Mouse (Mus musculus) limb, embryonic 14.5 days (tissue): Measurements from ENCODE around the gene Prelp. TPM values are rescaled to one million over a fixed set of nuclear protein-coding genes. Genes with fewer than 3 reads are reported as not detected.

Experiments
- ATAC-seq: fragments of 200-750 bp; cut with Nextera tagmentation; 2 replicates; pipeline ENCODE4 v1.8.0; 2017; ENCODE audit warnings: low read depth, moderate number of reproducible peaks, moderate TSS enrichment; ENCODE audit not compliant: low FRiP score
- DNase-seq: peaks from one replicate; pipeline ENCODE4 v3.0.0-alpha.2; 2015; ENCODE audit warnings: low spot score
- H3K27ac ChIP-seq: fragments of 300-500 bp; sonication (generic); replicated peaks from 2 replicates; pipeline ENCODE4 v1.5.1; 2014; ENCODE audit warnings: low read depth, mild to moderate bottlenecking, low read length, moderate library complexity, mixed read lengths
- H3K27me3 ChIP-seq: fragments of 300-500 bp; sonication (generic); 2 replicates; pipeline ENCODE4 v1.6.1; 2014; ENCODE audit warnings: low read length, mixed read lengths; ENCODE audit not compliant: control insufficient read depth, insufficient read depth
- H3K36me3 ChIP-seq: fragments of 300-500 bp; sonication (generic); 2 replicates; pipeline ENCODE4 v1.6.1; 2014; ENCODE audit warnings: mild to moderate bottlenecking, low read length, moderate library complexity, mixed read lengths; ENCODE audit not compliant: control insufficient read depth, insufficient read depth
- H3K4me1 ChIP-seq: fragments of 300-500 bp; sonication (generic); 2 replicates; pipeline ENCODE4 v1.6.1; 2014; ENCODE audit warnings: antibody characterized with exemption, low read length, mixed read lengths; ENCODE audit not compliant: control insufficient read depth, insufficient read depth
- H3K4me2 ChIP-seq: fragments of 300-500 bp; sonication (generic); replicated peaks from 2 replicates; pipeline ENCODE4 v1.6.1; 2014; ENCODE audit warnings: low read depth, mild to moderate bottlenecking, low read length, moderate library complexity; ENCODE audit not compliant: severe bottlenecking
- H3K4me3 ChIP-seq: fragments of 300-500 bp; sonication (generic); replicated peaks from 2 replicates; pipeline ENCODE4 v1.5.1; 2014; ENCODE audit warnings: low read length
- H3K9ac ChIP-seq: fragments of 300-500 bp; sonication (generic); 2 replicates; pipeline ENCODE4 v1.6.1; 2014; ENCODE audit warnings: mild to moderate bottlenecking, low read depth, low read length, moderate library complexity; ENCODE audit not compliant: severe bottlenecking
- H3K9me3 ChIP-seq: fragments of 300-500 bp; sonication (generic); 2 replicates; pipeline ENCODE4 v1.6.1; 2016; ENCODE audit warnings: low read length; ENCODE audit not compliant: control insufficient read depth
- POLR2A ChIP-seq: fragments of 200-500 bp; IDR thresholded peaks from 2 replicates; pipeline ENCODE4 v1.8.0; 2012; ENCODE audit warnings: inconsistent platforms, mild to moderate bottlenecking, moderate library complexity, borderline replicate concordance; ENCODE audit not compliant: insufficient read depth, insufficient read length; ENCODE audit errors: extremely low read depth
- WGBS: fragments of 180-500 bp; shearing (Covaris S2); extraction: QIAGEN DNeasy Blood & Tissue Kit; methylation state at CpG from one replicate; pipeline ENCODE4 v1.1.7; 2014; 5-methylcytosine and 5-hydroxymethylcytosine counted together
- polyA plus RNA-seq, 2 experiments: library from polyadenylated mRNA; depleted of rRNA in 1 of 2; stranded (reverse) in 1 of 2; unstranded in 1 of 2; fragments of >200 nt; fragmentation: Nextera tagmentation in 1 of 2; extraction: Ambion mirVana in 1 of 2; gene quantifications; 2 replicates each; pipeline versions ENCODE4 v1.2.1 to v1.2.3; 2012 to 2014

The Prelp gene
- polyA plus RNA-seq, 2 experiments, result 13.9 to 24.5 TPM

DNA sequence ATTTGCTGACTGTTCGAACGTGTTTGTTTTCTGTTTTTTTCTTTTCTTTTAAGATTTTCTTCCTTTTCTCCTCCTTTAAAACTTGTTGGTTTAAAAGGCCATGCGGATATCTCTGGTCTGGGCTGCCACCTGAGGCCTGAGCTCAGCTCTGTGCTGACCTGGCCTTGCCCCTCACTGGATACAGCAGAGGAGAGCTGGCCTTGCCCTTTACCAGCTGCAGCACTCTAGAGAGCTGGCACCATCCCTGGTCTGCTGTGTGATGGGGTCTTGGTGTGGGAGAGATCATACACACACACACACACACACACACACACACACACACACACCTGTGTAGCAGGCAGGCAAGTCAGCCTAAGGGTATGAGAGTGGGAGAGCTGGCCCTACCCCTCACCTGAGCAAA, 23.9 kb upstream of the Prelp start:
- H3K27ac ChIP-seq, result no peak overlapping the region
- ATAC-seq, result no peak
- no peaks in the 10 kb centered on the region for H3K36me3 ChIP-seq
- no peak for DNase-seq
- no peak overlapping the region for H3K4me2 ChIP-seq
- peaks cover 11% of the 10 kb centered on the region for H3K4me1 ChIP-seq
- no peaks in the 10 kb centered on the region for H3K9me3 ChIP-seq
- no peak for TF ChIP-seq POLR2A
- H3K4me3 ChIP-seq, result no peak overlapping the region
- 82% methylated on average over 3 of the region's 3 CpGs for WGBS
- no peaks in the 10 kb centered on the region for H3K27me3 ChIP-seq
- no peak overlapping the region for H3K9ac ChIP-seq

DNA sequence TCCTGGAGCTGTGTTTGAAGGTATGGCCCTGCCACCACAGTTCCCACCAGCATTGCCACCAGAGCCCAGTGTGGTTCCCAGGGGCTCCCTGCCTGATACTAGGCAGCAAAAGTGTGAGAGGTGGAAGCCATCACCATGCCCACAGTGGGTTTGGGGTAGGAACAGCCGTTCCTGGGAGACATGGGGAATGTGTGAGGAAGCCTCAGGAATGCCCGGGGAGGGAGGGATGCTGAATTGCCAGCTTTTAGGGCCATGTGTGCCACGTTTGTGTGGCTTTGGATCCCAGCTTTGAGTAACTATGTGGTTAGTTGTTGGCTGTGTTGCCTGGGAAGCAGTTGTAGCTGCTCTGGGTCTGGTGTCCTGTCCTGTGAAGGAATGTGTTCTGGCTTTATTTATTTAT, 20.7 kb upstream of the Prelp start:
- peak overlapping the region; percentile 52; the same call in 1 of the 2 replicates for H3K27ac ChIP-seq
- 53% methylated on average over 3 of the region's 3 CpGs for WGBS
- TF ChIP-seq POLR2A, result no peak
- no peaks in the 10 kb centered on the region for H3K36me3 ChIP-seq
- no peak overlapping the region for H3K4me3 ChIP-seq
- no peak overlapping the region for H3K9ac ChIP-seq
- H3K27me3 ChIP-seq, result no peaks in the 10 kb centered on the region
- DNase-seq (peak; percentile 49), ATAC-seq (peak; percentile 56)
- peaks cover 11% of the 10 kb centered on the region for H3K4me1 ChIP-seq
- no peaks in the 10 kb centered on the region for H3K9me3 ChIP-seq
- no peak overlapping the region for H3K4me2 ChIP-seq

DNA sequence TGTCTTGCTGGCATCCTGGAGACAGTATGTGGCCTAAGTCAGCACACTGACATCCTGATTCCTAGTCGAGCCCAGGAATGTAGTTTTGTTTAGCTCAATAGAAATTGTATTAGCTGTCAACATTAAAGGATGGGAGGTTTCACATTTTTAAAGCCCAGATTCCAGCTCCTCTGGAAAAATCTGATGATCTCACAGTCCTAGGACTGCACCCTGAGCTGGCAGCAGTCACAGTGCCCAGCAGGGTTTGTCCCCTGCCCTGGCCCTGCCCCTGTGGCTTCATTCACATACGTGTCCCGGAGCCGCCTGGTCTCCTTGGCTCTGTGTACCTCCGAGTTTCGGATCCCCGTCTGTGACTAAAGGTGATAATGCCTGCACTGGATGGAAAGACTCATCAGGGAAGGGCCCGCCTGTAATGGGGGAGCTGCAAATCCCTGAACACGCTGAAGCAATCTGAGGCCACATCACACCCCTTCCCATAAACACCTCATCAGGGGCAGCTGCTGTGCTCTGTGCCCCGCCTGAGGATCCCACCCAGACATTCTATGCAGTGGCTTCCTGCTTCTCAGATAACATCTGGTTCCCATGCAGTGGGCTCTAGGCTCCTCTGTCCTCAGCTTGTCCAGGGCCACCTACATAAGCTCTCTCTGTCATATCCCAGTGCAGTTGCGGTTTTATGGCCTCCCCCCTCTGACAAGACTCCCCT, 20.1 kb upstream of the Prelp start:
- DNase-seq, result peak; percentile 72
- no peak for TF ChIP-seq POLR2A
- Histone ChIP-seq H3K27me3 (no peaks in the 10 kb centered on the region), H3K4me2 (peak overlapping the region; percentile 27; the same call in 1 of the 2 replicates), H3K4me1 (peaks cover 11% of the 10 kb centered on the region), H3K27ac (peak overlapping the region; percentile 52; the same call in 1 of the 2 replicates), H3K36me3 (no peaks in the 10 kb centered on the region), H3K4me3 (no peak overlapping the region), H3K9me3 (no peaks in the 10 kb centered on the region), H3K9ac (no peak overlapping the region)
- WGBS, result 17% methylated on average over 11 of the region's 11 CpGs
- ATAC-seq, result peak; percentile 88

DNA sequence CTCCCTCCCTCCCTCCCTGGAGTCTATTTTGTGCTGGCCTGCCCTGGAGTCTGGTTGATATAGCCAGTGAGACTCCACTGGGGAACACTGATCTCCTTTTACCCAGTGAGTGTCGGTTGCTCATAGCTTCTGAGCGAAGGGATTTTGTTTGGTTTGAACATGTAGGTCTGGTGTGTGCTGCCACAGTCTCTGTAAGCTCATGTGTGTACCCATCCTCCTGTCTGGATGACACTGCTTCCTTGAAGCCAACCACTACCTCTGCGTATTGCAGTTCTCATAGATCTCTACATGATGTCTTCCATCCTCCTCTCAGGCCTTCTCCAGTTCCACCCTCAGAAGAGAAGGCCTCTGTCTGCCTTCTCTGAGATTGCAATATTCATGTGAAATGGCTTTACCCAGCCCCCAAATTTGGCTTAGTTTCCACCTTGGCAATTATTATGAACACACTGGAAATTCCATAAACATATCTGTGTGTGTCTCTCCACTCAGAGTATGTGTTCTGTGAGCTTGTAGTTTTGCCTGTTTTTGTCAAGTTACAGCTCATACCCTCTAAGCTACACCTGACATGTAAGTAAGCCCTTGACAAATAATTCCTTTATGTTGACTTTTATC, 19.4 kb upstream of the Prelp start:
- peaks cover 11% of the 10 kb centered on the region for H3K4me1 ChIP-seq
- TF ChIP-seq POLR2A, result no peak
- no peak overlapping the region; the same call in 1 of the 2 replicates for H3K27ac ChIP-seq
- no peak for ATAC-seq
- no peaks in the 10 kb centered on the region for H3K36me3 ChIP-seq
- no peaks in the 10 kb centered on the region for H3K9me3 ChIP-seq
- 69% methylated on average over 3 of the region's 3 CpGs for WGBS
- H3K4me3 ChIP-seq, result no peak overlapping the region
- no peak overlapping the region for H3K9ac ChIP-seq
- H3K27me3 ChIP-seq, result no peaks in the 10 kb centered on the region
- DNase-seq, result no peak
- no peak overlapping the region for H3K4me2 ChIP-seq

DNA sequence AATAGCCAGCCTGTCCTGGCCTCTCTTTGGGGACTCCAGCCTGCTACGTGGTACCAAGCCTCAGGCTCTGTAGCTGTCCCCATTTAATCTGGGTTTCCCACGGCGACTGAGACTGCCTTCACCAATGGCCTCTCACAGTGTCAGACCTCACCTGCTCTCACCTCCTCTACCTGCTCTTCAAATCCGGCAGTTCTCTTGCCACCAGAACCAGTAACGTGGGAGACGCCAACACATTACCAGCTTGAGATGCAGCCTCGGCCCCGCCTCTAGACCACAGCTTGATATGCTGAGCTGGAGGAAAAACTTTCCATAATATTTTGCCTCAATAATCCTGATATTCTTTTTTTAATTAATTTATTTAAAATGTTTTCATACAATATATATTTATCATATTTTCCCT, 18.5 kb upstream of the Prelp start:
- no peak for ATAC-seq

More for the DNA sequence above, 18.5 kb upstream of the Prelp start:
- Histone ChIP-seq H3K4me2 (no peak overlapping the region), H3K36me3 (no peaks in the 10 kb centered on the region), H3K9me3 (no peaks in the 10 kb centered on the region), H3K4me1 (peaks cover 11% of the 10 kb centered on the region), H3K4me3 (no peak overlapping the region), H3K9ac (no peak overlapping the region), H3K27ac (no peak overlapping the region), H3K27me3 (no peaks in the 10 kb centered on the region)
- TF ChIP-seq POLR2A, result no peak
- WGBS, result 80% methylated on average over 8 of the region's 8 CpGs
- no peak for DNase-seq
